Mouse (Mus musculus): Measurements from ENCODE around the gene Snai1.

Gene Snai1

GRCm38 (mm10) chr2:167537476-167538297 lies at the start of gene Snai1:
Snai1 (plus strand) TSS chr2:167538195.
- peak; percentile 67 to 68 for DNase-seq (ENCODE audit: low spot score in 2 of 2)

DNA sequence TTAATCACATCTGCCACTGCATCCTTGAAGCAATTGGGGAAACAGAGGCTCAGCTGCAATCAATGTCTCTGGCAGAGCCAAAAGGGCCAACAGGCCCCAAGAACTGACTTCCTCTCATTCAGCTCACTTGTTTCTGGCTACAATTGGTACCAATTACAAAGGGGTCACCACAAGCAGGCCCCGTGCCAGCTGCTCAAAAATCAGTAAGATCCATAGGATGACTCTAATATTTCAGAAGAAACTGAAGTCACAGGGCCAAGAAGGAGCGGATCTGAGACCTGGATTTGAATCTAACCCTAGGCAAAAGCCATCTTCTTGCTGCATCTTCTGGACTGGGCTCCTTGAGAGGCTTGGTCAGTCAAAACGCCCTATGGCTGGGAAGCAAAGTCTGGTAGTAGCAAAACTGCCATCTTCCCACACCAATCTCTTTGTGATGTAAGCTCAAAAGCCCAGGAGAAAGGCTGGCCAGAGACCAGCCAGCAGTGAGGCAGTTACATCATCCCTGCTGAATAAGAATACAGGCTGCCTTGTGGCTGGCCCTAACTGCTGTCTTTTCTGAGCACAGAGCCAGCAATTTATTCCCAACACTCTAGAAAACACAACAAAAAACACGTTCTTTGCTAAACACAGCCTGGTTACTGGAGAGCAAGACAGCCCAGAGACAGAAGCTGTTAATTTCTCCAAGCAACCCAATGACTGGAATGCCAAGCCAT lies 47.0 kb upstream of the Snai1 start:
- peak; percentile 58 to 78 for DNase-seq (ENCODE audit: low spot score in 2 of 2)

- no peak for DNase-seq (ENCODE audit: low spot score in 2 of 2)
Observed at GRCm38 (mm10) chr2:167491757-167492708, 46.0 kb upstream of the Snai1 start, which contains the start of gene Rnf114. Rnf114 (plus strand) TSS chr2:167492645.

GRCm38 (mm10) chr2:167492713-167493636 lies 45.0 kb upstream of the Snai1 start, which contains the start of gene Spata2:
Spata2 (minus strand) TSS chr2:167492887.
- peak; percentile 88 to 92 for DNase-seq (ENCODE audit: low spot score in 2 of 2)

GRCm38 (mm10) chr2:167496437-167496836 lies 41.6 kb upstream of the Snai1 start:
- peak in 1 of 2 experiments; percentile 51 for DNase-seq (ENCODE audit: low spot score in 2 of 2)

DNA sequence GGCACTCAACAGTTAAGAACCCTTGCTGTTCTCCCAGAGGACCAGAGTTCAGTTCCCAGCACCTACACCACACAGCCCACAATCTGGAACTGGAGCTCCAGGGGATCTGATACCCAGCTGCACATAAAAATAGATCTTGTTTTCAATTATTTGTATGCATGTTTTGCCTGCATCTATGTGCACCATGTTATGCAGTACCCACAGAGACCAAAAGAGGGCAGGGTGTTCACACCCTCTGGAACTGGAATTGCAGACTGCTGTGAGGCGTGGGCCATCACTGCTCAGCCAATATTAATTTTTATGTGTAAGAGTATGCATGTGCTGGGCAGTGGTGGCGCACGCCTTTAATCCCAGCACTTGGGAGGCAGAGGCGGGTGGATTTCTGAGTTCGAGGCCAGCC lies 40.7 kb upstream of the Snai1 start:
- DNase-seq (ENCODE audit: low spot score in 2 of 2) = no peak

- no peak for DNase-seq (ENCODE audit: low spot score in 2 of 2)
Observed at GRCm38 (mm10) chr2:167502554-167503252, 35.3 kb upstream of the Snai1 start.

DNA sequence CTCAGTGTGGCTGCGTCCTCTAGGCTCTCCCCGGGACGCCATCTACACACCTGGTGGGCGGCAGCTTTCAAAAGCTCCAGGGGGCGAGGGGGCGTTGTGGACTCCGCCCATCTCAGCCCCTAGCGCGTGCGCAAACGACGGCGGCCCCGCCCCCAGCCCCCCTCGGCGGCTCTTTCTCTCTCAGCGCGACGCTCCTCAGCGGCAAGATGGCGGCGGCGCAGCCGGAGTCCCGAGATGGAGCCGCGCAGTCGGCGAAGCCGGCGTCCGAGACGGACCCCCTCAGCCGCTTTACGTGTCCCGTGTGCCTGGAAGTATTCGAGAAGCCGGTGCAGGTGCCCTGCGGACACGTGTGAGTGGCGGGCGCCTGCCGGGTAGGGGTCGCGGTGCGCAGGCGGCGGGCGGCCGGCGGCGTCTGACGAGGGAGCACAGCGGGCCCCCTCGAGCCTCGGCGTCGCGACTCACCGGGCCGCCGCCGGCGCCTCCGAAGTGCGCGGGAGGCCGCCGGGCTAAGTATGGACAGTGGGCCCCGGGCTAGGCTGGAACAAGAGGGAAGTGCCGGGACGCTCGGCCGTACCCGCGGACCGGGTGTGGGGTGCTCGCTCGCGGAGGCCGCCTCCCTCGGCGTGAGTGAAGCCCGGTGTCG lies 34.6 kb upstream of the Snai1 start:
- DNase-seq (ENCODE audit: low spot score in 2 of 2) = peak; percentile 83 to 84

DNA sequence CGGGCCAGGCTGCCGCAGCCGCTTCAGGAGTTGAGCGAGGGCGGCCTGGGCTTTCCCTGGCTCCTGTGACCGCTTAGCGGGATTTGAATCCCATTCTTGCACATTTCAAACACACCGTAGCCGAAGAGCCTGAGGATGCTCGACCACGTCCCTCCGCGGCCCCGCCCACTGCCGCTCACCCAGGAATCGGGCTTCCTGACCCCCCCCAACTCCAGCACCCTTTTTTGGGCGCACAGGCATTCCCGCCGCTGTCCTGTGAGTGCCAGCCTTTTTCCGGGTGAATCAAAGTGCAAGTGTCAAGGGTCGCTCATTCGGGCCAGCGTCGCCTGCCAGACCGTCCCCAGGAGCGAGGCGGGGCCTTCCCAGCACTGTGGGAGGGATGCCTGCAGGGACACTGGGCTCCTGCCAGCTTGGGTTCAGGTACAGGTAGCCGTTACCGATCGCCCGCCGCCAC lies 34.1 kb upstream of the Snai1 start:
- DNase-seq (ENCODE audit: low spot score in 2 of 2) = no peak

GRCm38 (mm10) chr2:167505127-167505526 lies 32.9 kb upstream of the Snai1 start:
- no peak for DNase-seq (ENCODE audit: low spot score in 2 of 2)

DNA sequence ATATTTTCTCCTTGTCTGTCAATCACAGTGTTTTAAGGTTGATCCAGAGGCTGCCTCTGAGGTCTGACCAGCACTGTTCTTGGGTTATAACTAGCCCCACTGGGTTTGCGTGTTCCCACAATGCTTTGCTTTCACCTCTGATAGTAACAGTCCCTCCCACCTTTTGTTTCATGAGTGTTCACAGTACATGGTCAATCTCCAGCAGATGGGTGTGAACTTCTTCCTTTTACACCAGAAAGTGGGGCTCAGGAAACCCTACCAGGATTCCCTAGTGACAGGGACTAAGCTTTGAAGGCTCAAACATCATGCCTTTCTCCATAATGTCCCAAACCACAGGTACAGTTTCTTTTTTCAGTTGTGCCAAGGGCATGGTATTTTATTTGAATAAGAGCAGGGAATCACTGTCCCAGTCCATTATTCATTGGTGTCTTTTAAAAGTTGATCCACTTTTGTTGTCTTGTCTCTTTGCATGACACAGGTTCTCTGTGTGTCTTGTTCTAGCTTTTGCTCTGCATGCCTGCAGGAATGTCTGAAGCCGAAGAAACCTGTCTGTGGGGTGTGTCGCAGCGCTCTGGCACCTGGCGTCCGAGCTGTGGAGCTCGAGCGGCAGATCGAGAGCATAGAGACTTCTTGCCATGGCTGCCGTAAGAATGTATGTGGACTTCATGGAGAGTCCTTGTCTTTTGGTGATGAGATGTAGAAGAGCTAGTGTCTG lies 31.3 kb upstream of the Snai1 start:
- no peak for DNase-seq (ENCODE audit: low spot score in 2 of 2)

DNA sequence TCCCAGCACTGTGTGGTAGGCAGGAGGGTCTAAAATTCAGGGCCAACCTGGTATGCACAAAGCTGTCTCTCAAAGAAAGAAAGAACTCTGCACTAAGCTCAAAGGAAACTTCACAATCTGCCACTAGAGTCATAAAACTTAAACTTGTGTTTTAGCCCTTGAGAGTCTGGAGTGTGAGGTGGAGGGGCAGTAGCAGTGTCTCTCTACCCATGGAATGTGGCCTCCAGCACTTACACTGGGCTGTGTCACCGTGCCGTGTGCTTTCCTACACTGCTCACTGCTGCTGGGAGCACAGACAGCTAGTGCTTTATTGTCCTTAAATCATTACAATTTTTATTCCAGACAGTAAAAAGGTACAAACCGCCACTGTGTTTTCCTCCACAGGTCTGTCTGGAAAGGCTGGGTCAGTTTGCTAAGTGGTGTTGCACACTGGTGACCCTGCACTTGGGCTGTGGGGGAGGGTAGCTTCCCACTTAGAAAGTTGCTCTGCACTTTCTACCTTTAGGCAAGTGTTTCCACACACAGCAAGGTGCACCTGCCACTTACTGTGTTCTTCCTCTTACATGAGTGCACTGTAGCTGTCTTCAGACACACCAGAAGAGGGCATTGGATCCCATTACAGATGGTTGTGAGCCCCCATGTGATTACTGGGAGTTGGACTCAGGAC lies 30.1 kb upstream of the Snai1 start:
- no peak for DNase-seq (ENCODE audit: low spot score in 2 of 2)

GRCm38 (mm10) chr2:167508569-167508968 lies 29.4 kb upstream of the Snai1 start:
- DNase-seq (ENCODE audit: low spot score in 2 of 2) = no peak

DNA sequence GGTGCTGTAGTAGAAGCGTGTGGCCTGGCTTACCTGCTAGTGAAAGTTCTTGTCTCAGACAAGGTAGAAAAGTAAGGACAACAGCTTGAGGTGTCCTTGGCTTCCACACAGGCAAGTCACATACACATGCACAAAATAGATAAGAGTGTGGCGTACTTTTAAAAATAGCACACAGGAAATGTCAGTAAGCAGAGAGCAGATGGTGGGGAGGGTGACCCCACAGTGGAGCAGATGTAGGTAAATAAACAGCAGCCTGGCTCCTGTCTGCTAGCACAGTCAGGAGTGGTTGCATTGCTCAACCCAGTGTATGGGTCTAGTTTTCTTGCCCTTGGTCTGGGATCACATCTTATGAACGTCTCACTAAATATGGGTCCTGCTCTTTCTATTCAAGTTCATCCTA lies 27.5 kb upstream of the Snai1 start:
- DNase-seq (ENCODE audit: low spot score in 2 of 2) = no peak

GRCm38 (mm10) chr2:167512365-167512764 lies 25.6 kb upstream of the Snai1 start:
- DNase-seq (ENCODE audit: low spot score in 2 of 2) = no peak

- no peak for DNase-seq (ENCODE audit: low spot score in 2 of 2)
Observed at GRCm38 (mm10) chr2:167512970-167513369, 25.0 kb upstream of the Snai1 start.

DNA sequence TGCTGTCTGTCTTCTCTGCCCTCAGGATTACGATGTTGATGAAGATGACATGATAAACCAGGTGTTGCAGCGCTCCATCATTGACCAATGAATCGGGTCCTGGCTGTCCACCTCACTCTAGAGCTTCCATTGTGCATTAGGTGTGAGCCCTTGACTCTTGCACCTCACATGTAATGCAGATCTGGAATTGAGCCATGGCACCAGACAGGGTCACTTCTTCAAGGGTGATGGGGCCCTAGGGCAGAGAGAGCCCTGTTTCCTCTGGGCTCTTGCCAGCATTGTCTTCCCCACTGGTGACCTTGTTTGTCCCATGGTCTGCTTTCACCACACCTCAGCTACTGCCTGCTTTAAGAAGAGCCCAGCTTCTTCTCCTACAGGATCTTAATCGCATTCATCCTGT lies 23.4 kb upstream of the Snai1 start:
- no peak for DNase-seq (ENCODE audit: low spot score in 2 of 2)

GRCm38 (mm10) chr2:167515688-167516087 lies 22.3 kb upstream of the Snai1 start:
- DNase-seq (ENCODE audit: low spot score in 2 of 2) = no peak

Data from right cerebral cortex, postnatal 36 days (tissue).